ENCODE assay signal across 18 mouse cellular contexts in genomic region chr17:27196206-27196605, GRCm38 (mm10). TPM values are rescaled to one million over a fixed set of nuclear protein-coding genes. Genes with fewer than 3 reads are reported as not detected.
A peak's percentile ranks its signal among the peaks of the same experiment; 100 is the strongest.
DNase-seq lines count a peak whose midpoint lies in the region; ATAC-seq and TF ChIP-seq lines count a peak whose summit lies in the region.
"Had no signal": no experiment of that assay in that cellular context is flagged by ENCODE, and none has a peak within 500 bp of the region (broad histone marks: within the 10 kb centered on the region; RNA-seq: fewer than 3 reads in every experiment).

No protein-coding gene starts in this region.

- H3K27me3 ChIP-seq in forebrain, embryonic 13.5 days: no peaks in the 10 kb centered on the region
- no peaks in the 10 kb centered on the region for H3K27me3 ChIP-seq in forebrain, embryonic 15.5 days
- H3K27me3 ChIP-seq in liver, embryonic 12.5 days (replicated peaks): no peaks in the 10 kb centered on the region
- H3K27me3 ChIP-seq in liver, postnatal 0 days (ENCODE audit: insufficient read depth, low read length): no peaks in the 10 kb centered on the region
- no peaks in the 10 kb centered on the region for H3K27me3 ChIP-seq in midbrain, embryonic 11.5 days (ENCODE audit: control insufficient read depth, insufficient read depth, low read length)
- H3K27me3 ChIP-seq: embryonic facial prominence, embryonic 13.5 days; neural tube, embryonic 15.5 days had no signal

- H3K4me2 ChIP-seq in forebrain, embryonic 13.5 days: no peak overlapping the region
- H3K4me2 ChIP-seq in forebrain, embryonic 15.5 days (replicated peaks): no peak overlapping the region
- H3K4me2 ChIP-seq in liver, embryonic 12.5 days: no peak overlapping the region
- H3K4me2 ChIP-seq in liver, postnatal 0 days (ENCODE audit: low read depth, low read length): no peak overlapping the region
- no peak overlapping the region for H3K4me2 ChIP-seq in midbrain, embryonic 11.5 days
- H3K4me2 ChIP-seq: embryonic facial prominence, embryonic 13.5 days; heart, embryonic 11.5 days; neural tube, embryonic 15.5 days had no signal

- no peak for TF ChIP-seq CTCF in liver, postnatal 0 days (IDR thresholded peaks at IDR 0.05; ENCODE audit: low read depth)

- 46% methylated on average over 9 of the region's 9 CpGs for WGBS in forebrain, embryonic 13.5 days
- 44% methylated on average over 9 of the region's 9 CpGs for WGBS in forebrain, embryonic 15.5 days
- 84% methylated on average over 9 of the region's 9 CpGs for WGBS in liver, embryonic 12.5 days (ENCODE audit: insufficient replicate concordance)
- WGBS in liver, postnatal 0 days (ENCODE audit: insufficient replicate concordance): 82% methylated on average over 9 of the region's 9 CpGs
- WGBS in midbrain, embryonic 11.5 days: 58% methylated on average over 9 of the region's 9 CpGs

- H3K27ac ChIP-seq in forebrain, embryonic 13.5 days: peak overlapping the region; percentile 51; the same call in 1 of the 2 replicates
- H3K27ac ChIP-seq in forebrain, embryonic 15.5 days (replicated peaks): no peak overlapping the region
- peak overlapping the region; percentile 87; the same call in 1 of the 2 replicates for H3K27ac ChIP-seq in liver, embryonic 12.5 days
- no peak overlapping the region for H3K27ac ChIP-seq in liver, postnatal 0 days (ENCODE audit: low read depth)
- peak overlapping the region; percentile 22; the same call in 1 of the 2 replicates for H3K27ac ChIP-seq in midbrain, embryonic 11.5 days (ENCODE audit: low read depth, low read length)
- H3K27ac ChIP-seq: embryonic facial prominence, embryonic 13.5 days; layer of hippocampus, adult 2 months; neural tube, embryonic 15.5 days had no signal

- no peak overlapping the region for H3K4me3 ChIP-seq in forebrain, embryonic 13.5 days
- no peak overlapping the region for H3K4me3 ChIP-seq in forebrain, embryonic 15.5 days
- H3K4me3 ChIP-seq in liver, embryonic 12.5 days: no peak overlapping the region
- H3K4me3 ChIP-seq in liver, postnatal 0 days (ENCODE audit: low read depth, low read length): no peak overlapping the region
- H3K4me3 ChIP-seq in midbrain, embryonic 11.5 days (ENCODE audit: low read depth, low read length): no peak overlapping the region
- H3K4me3 ChIP-seq: embryonic facial prominence, embryonic 13.5 days; layer of hippocampus, adult 2 months; neural tube, embryonic 15.5 days had no signal

- H3K36me3 ChIP-seq in forebrain, embryonic 13.5 days (ENCODE audit: poor library complexity, severe bottlenecking): peaks cover 96% of the 10 kb centered on the region
- H3K36me3 ChIP-seq in forebrain, embryonic 15.5 days: peaks cover 73% of the 10 kb centered on the region
- peaks cover 100% of the 10 kb centered on the region for H3K36me3 ChIP-seq in liver, embryonic 12.5 days
- H3K36me3 ChIP-seq in liver, postnatal 0 days (replicated peaks; ENCODE audit: insufficient read depth, low read length): peaks cover 59% of the 10 kb centered on the region
- peaks cover 9% of the 10 kb centered on the region; the same call in 1 of the 2 replicates for H3K36me3 ChIP-seq in midbrain, embryonic 11.5 days (ENCODE audit: control insufficient read depth, insufficient read depth, low read length)

- no peak; the same call in 1 of the 2 replicates for ATAC-seq in forebrain, embryonic 13.5 days
- no peak for ATAC-seq in forebrain, embryonic 15.5 days (replicated peaks)
- no peak for ATAC-seq in liver, embryonic 12.5 days
- ATAC-seq in liver, postnatal 0 days: no peak
- ATAC-seq in midbrain, embryonic 11.5 days (ENCODE audit: low FRiP score): no peak
- ATAC-seq in activated CD4-positive, CD25-positive, alpha-beta regulatory T cell, adult 4 months: no peak
- ATAC-seq: CD4-positive, CD25-positive, alpha-beta regulatory T cell, adult 4 months had no signal

- no peak for DNase-seq in liver, postnatal 0 days
- DNase-seq in midbrain, embryonic 11.5 days (ENCODE audit: low spot score, missing footprints): no peak
- no peak for DNase-seq in right cerebral cortex, postnatal 25 days
- DNase-seq: cerebellum, adult 11-12 months; cerebellum, postnatal 14 days; heart, postnatal 10 days; kidney, adult 2 months; kidney, postnatal 14 days; thymus, postnatal 14 days had no signal

- peaks cover 34% of the 10 kb centered on the region for H3K4me1 ChIP-seq in forebrain, embryonic 13.5 days
- H3K4me1 ChIP-seq in forebrain, embryonic 15.5 days: peaks cover 13% of the 10 kb centered on the region; the same call in 1 of the 2 replicates
- peaks cover 57% of the 10 kb centered on the region for H3K4me1 ChIP-seq in liver, embryonic 12.5 days
- H3K4me1 ChIP-seq in liver, postnatal 0 days (ENCODE audit: insufficient read depth): peaks cover 4% of the 10 kb centered on the region
- peaks cover 12% of the 10 kb centered on the region; the same call in 1 of the 2 replicates for H3K4me1 ChIP-seq in midbrain, embryonic 11.5 days (ENCODE audit: control insufficient read depth, insufficient read depth, low read length)

- H3K9ac ChIP-seq in forebrain, embryonic 13.5 days: no peak overlapping the region
- H3K9ac ChIP-seq in forebrain, embryonic 15.5 days (replicated peaks): no peak overlapping the region
- no peak overlapping the region for H3K9ac ChIP-seq in liver, embryonic 12.5 days
- H3K9ac ChIP-seq in liver, postnatal 0 days (replicated peaks): no peak overlapping the region
- 0 out of 2 replicates have a peak overlapping the region, but pooled peaks have one; percentile 1 for H3K9ac ChIP-seq in midbrain, embryonic 11.5 days (ENCODE audit: low read length)
- H3K9ac ChIP-seq: neural tube, embryonic 15.5 days had no signal

- no peak for TF ChIP-seq EP300 in liver, postnatal 0 days (IDR thresholded peaks at IDR 0.05; ENCODE audit: low read depth)

- no peaks in the 10 kb centered on the region for H3K9me3 ChIP-seq in forebrain, embryonic 13.5 days (replicated peaks)
- H3K9me3 ChIP-seq in forebrain, embryonic 15.5 days: no peaks in the 10 kb centered on the region
- H3K9me3 ChIP-seq in liver, embryonic 12.5 days (replicated peaks): no peaks in the 10 kb centered on the region
- no peaks in the 10 kb centered on the region for H3K9me3 ChIP-seq in liver, postnatal 0 days (ENCODE audit: low read length)
- no peaks in the 10 kb centered on the region for H3K9me3 ChIP-seq in midbrain, embryonic 11.5 days (ENCODE audit: control insufficient read depth, low read length)
- H3K9me3 ChIP-seq: embryonic facial prominence, embryonic 13.5 days; neural tube, embryonic 15.5 days had no signal

RNA-seq across cellular contexts. Expression of gene Lemd2, which starts 8.1 kb away (rescaled TPM):
- 14.6 and 16.4 TPM in 2 replicates for polyA plus RNA-seq in forebrain, embryonic 13.5 days (2015; fragmentation: Nextera tagmentation; extraction: Ambion mirVana)
- polyA plus RNA-seq in forebrain, embryonic 15.5 days (2015; fragmentation: Nextera tagmentation; extraction: Ambion mirVana): 22.3 and 23.2 TPM in 2 replicates
- polyA plus RNA-seq in liver, embryonic 12.5 days (2016; fragmentation: Nextera tagmentation; extraction: Ambion mirVana): 13.1 and 13.9 TPM in 2 replicates
- polyA plus RNA-seq in liver, postnatal 0 days (2015; fragmentation: Nextera tagmentation; extraction: Ambion mirVana): 4.7 and 5.2 TPM in 2 replicates
- polyA plus RNA-seq in midbrain, embryonic 11.5 days (2014; fragmentation: Nextera tagmentation; extraction: Ambion mirVana): 13.2 and 16.3 TPM in 2 replicates
- 1 to 10 TPM; 5.7 to 9.7 TPM for polyA plus RNA-seq in activated CD4-positive, CD25-positive, alpha-beta regulatory T cell, adult 4 months (2017; shearing (Covaris generic))

RNA-seq across cellular contexts. Expression of gene Ip6k3, which starts 28.6 kb away (rescaled TPM):
- 0.21 and 0.35 TPM in 2 replicates for polyA plus RNA-seq in forebrain, embryonic 13.5 days (2015; fragmentation: Nextera tagmentation; extraction: Ambion mirVana)
- 0.17 and 0.31 TPM in 2 replicates for polyA plus RNA-seq in forebrain, embryonic 15.5 days (2015; fragmentation: Nextera tagmentation; extraction: Ambion mirVana)
- 0.13 TPM in 1 of 2 replicates, not detected in the other for polyA plus RNA-seq in liver, embryonic 12.5 days (2016; fragmentation: Nextera tagmentation; extraction: Ambion mirVana)
- polyA plus RNA-seq in liver, postnatal 0 days (2015; fragmentation: Nextera tagmentation; extraction: Ambion mirVana): 0.06 and 0.34 TPM in 2 replicates
- polyA plus RNA-seq in midbrain, embryonic 11.5 days (2014; fragmentation: Nextera tagmentation; extraction: Ambion mirVana): 0.07 and 0.48 TPM in 2 replicates
- polyA plus RNA-seq in activated CD4-positive, CD25-positive, alpha-beta regulatory T cell, adult 4 months (2017; shearing (Covaris generic)): not detected
- polyA plus RNA-seq: CD4-positive, CD25-positive, alpha-beta regulatory T cell, adult 4 months had no signal

Comparison
In these comparisons a context has a peak if more than half of its experiments do, and no peak if none do; other contexts are left out.
1. H3K27ac ChIP-seq: peak in forebrain, embryonic 13.5 days (single experiment), liver, embryonic 12.5 days (single experiment) and midbrain, embryonic 11.5 days (single experiment); none in forebrain, embryonic 15.5 days (single experiment) and liver, postnatal 0 days (single experiment).